Mouse (Mus musculus): Measurements from ENCODE around the gene Actl11. TPM values are rescaled to one million over a fixed set of nuclear protein-coding genes. Genes with fewer than 3 reads are reported as not detected.

Actl11 gene
- polyA plus RNA-seq, 1 experiment from 2014 or later = not detected

GRCm38 (mm10) chr9:107923956-107924355 is 4.3 kb upstream of the Actl11 start:
- H3K4me2 ChIP-seq = no peak overlapping the region
- H3K4me3 ChIP-seq (replicated peaks) = no peak overlapping the region
- H3K9ac ChIP-seq = no peak overlapping the region
- H3K9me3 ChIP-seq = no peaks in the 10 kb centered on the region
- no peaks in the 10 kb centered on the region for H3K27me3 ChIP-seq (replicated peaks)
- no peak overlapping the region for H3K27ac ChIP-seq
- ATAC-seq (ENCODE audit: insufficient read depth, low FRiP score, low read depth) = no peak
- peaks cover 8% of the 10 kb centered on the region; the same call in 1 of the 2 replicates for H3K4me1 ChIP-seq
- H3K36me3 ChIP-seq = no peaks in the 10 kb centered on the region
- WGBS = 26% methylated on average over 6 of the region's 6 CpGs

- ATAC-seq (ENCODE audit: insufficient read depth, low FRiP score, low read depth) = no peak
- Histone ChIP-seq H3K27me3 (replicated peaks) (no peaks in the 10 kb centered on the region), H3K27ac (no peak overlapping the region), H3K36me3 (no peaks in the 10 kb centered on the region), H3K4me2 (no peak overlapping the region), H3K9me3 (no peaks in the 10 kb centered on the region), H3K4me3 (replicated peaks) (no peak overlapping the region), H3K9ac (no peak overlapping the region), H3K4me1 (peaks cover 8% of the 10 kb centered on the region; the same call in 1 of the 2 replicates)
- 45% methylated on average over 3 of the region's 3 CpGs for WGBS
Measured at GRCm38 (mm10) chr9:107925251-107925650, 3.0 kb upstream of the Actl11 start.

GRCm38 (mm10) chr9:107926920-107927420 is 1.3 kb upstream of the Actl11 start:
- no peak for ATAC-seq (ENCODE audit: insufficient read depth, low FRiP score, low read depth)
- H3K27me3 ChIP-seq (replicated peaks) = no peaks in the 10 kb centered on the region
- H3K4me2 ChIP-seq = no peak overlapping the region
- H3K4me1 ChIP-seq = peaks cover 8% of the 10 kb centered on the region; the same call in 1 of the 2 replicates
- no peak overlapping the region for H3K4me3 ChIP-seq (replicated peaks)
- H3K36me3 ChIP-seq = no peaks in the 10 kb centered on the region
- no peaks in the 10 kb centered on the region for H3K9me3 ChIP-seq
- WGBS = 49% methylated on average over 9 of the region's 9 CpGs
- H3K9ac ChIP-seq = no peak overlapping the region
- no peak overlapping the region for H3K27ac ChIP-seq

GRCm38 (mm10) chr9:107927749-107928148 is 520 bp upstream of the Actl11 start:
- Histone ChIP-seq H3K4me2 (no peak overlapping the region), H3K27ac (peak overlapping the region; percentile 35), H3K27me3 (replicated peaks) (no peaks in the 10 kb centered on the region), H3K4me1 (peaks cover 8% of the 10 kb centered on the region; the same call in 1 of the 2 replicates), H3K9ac (no peak overlapping the region), H3K4me3 (replicated peaks) (no peak overlapping the region), H3K36me3 (no peaks in the 10 kb centered on the region), H3K9me3 (no peaks in the 10 kb centered on the region)
- ATAC-seq (ENCODE audit: insufficient read depth, low FRiP score, low read depth) = no peak
- WGBS = 55% methylated on average over 5 of the region's 5 CpGs

- no peaks in the 10 kb centered on the region for H3K36me3 ChIP-seq
- WGBS = 72% methylated on average over 4 of the region's 4 CpGs
- no peak overlapping the region for H3K9ac ChIP-seq
- H3K4me2 ChIP-seq = no peak overlapping the region
- peaks cover 23% of the 10 kb centered on the region for H3K4me1 ChIP-seq
- no peak for ATAC-seq (ENCODE audit: insufficient read depth, low FRiP score, low read depth)
- peaks cover 23% of the 10 kb centered on the region for H3K27me3 ChIP-seq (replicated peaks)
- H3K9me3 ChIP-seq = no peaks in the 10 kb centered on the region
- H3K27ac ChIP-seq = no peak overlapping the region
- H3K4me3 ChIP-seq (replicated peaks) = no peak overlapping the region
Measured at GRCm38 (mm10) chr9:107932221-107932620, 4.0 kb downstream of the Actl11 start.

GRCm38 (mm10) chr9:107934146-107934545 is 5.9 kb downstream of the Actl11 start:
- ATAC-seq (ENCODE audit: insufficient read depth, low FRiP score, low read depth) = no peak
- Histone ChIP-seq H3K9me3 (no peaks in the 10 kb centered on the region), H3K4me1 (peaks cover 16% of the 10 kb centered on the region), H3K4me3 (replicated peaks) (no peak overlapping the region), H3K36me3 (no peaks in the 10 kb centered on the region), H3K4me2 (no peak overlapping the region), H3K27ac (no peak overlapping the region), H3K27me3 (replicated peaks) (peaks cover 24% of the 10 kb centered on the region), H3K9ac (no peak overlapping the region)
- 83% methylated on average over 11 of the region's 11 CpGs for WGBS

- H3K27ac ChIP-seq = no peak within 1 kb of the TSS
- peaks cover 16% of the 10 kb centered on the region for H3K4me1 ChIP-seq
- peak within 1 kb of the TSS; percentile 92 for H3K4me2 ChIP-seq
- H3K36me3 ChIP-seq = no peaks in the 10 kb centered on the region
- 13% methylated on average over 3 of the region's 3 CpGs for whole genome bisulfite sequencing
- peak within 1 kb of the TSS; percentile 35; the same call in 1 of the 2 replicates for H3K9ac ChIP-seq
- peak within 1 kb of the TSS; percentile 47 for H3K4me3 ChIP-seq (replicated peaks)
- H3K9me3 ChIP-seq = no peaks in the 10 kb centered on the region
- no peak for ATAC-seq (ENCODE audit: insufficient read depth, low FRiP score, low read depth)
- peaks cover 24% of the 10 kb centered on the region for H3K27me3 ChIP-seq (replicated peaks)
Measured at GRCm38 (mm10) chr9:107935374-107935773, 7.1 kb downstream of the Actl11 start, which contains the start of gene Camkv. TSS of gene Camkv (plus strand) at chr9:107935674.

GRCm38 (mm10) chr9:107935790-107936214 is 7.5 kb downstream of the Actl11 start:
- Histone ChIP-seq H3K9ac (peak overlapping the region; percentile 35; the same call in 1 of the 2 replicates), H3K9me3 (no peaks in the 10 kb centered on the region), H3K4me1 (peaks cover 16% of the 10 kb centered on the region), H3K4me2 (peak overlapping the region; percentile 92), H3K4me3 (replicated peaks) (peak overlapping the region; percentile 47), H3K36me3 (no peaks in the 10 kb centered on the region), H3K27me3 (replicated peaks) (peaks cover 24% of the 10 kb centered on the region), H3K27ac (no peak overlapping the region)
- ATAC-seq (ENCODE audit: insufficient read depth, low FRiP score, low read depth) = no peak
- WGBS = under 1% methylated on average over 41 of the region's 41 CpGs

GRCm38 (mm10) chr9:107936215-107936822 is 8.1 kb downstream of the Actl11 start:
- Histone ChIP-seq H3K4me3 (replicated peaks) (peak overlapping the region; percentile 47), H3K9ac (no peak overlapping the region), H3K9me3 (no peaks in the 10 kb centered on the region), H3K27ac (no peak overlapping the region), H3K4me1 (peaks cover 16% of the 10 kb centered on the region), H3K4me2 (peak overlapping the region; percentile 92), H3K27me3 (replicated peaks) (peaks cover 24% of the 10 kb centered on the region), H3K36me3 (no peaks in the 10 kb centered on the region)
- WGBS = 4% methylated on average over 29 of the region's 29 CpGs
- ATAC-seq (ENCODE audit: insufficient read depth, low FRiP score, low read depth) = no peak

GRCm38 (mm10) chr9:107936831-107937230 is 8.6 kb downstream of the Actl11 start:
- Histone ChIP-seq H3K36me3 (no peaks in the 10 kb centered on the region), H3K27ac (no peak overlapping the region), H3K9ac (no peak overlapping the region), H3K9me3 (no peaks in the 10 kb centered on the region), H3K27me3 (replicated peaks) (peaks cover 24% of the 10 kb centered on the region), H3K4me2 (peak overlapping the region; percentile 92), H3K4me3 (replicated peaks) (no peak overlapping the region), H3K4me1 (peaks cover 16% of the 10 kb centered on the region)
- ATAC-seq (ENCODE audit: insufficient read depth, low FRiP score, low read depth) = no peak
- 27% methylated on average over 3 of the region's 3 CpGs for WGBS

GRCm38 (mm10) chr9:107947241-107948194 is 19.2 kb downstream of the Actl11 start:
- no peak overlapping the region for H3K4me2 ChIP-seq
- no peaks in the 10 kb centered on the region for H3K27me3 ChIP-seq (replicated peaks)
- WGBS = 84% methylated on average over 31 of the region's 31 CpGs
- H3K9me3 ChIP-seq = no peaks in the 10 kb centered on the region
- H3K4me1 ChIP-seq = peaks cover 9% of the 10 kb centered on the region
- no peak overlapping the region for H3K9ac ChIP-seq
- no peak overlapping the region for H3K4me3 ChIP-seq (replicated peaks)
- ATAC-seq (ENCODE audit: insufficient read depth, low FRiP score, low read depth) = no peak
- no peak overlapping the region for H3K27ac ChIP-seq
- no peaks in the 10 kb centered on the region for H3K36me3 ChIP-seq
